ENCODE assay signal across 24 mouse cellular contexts in the genomic region with DNA sequence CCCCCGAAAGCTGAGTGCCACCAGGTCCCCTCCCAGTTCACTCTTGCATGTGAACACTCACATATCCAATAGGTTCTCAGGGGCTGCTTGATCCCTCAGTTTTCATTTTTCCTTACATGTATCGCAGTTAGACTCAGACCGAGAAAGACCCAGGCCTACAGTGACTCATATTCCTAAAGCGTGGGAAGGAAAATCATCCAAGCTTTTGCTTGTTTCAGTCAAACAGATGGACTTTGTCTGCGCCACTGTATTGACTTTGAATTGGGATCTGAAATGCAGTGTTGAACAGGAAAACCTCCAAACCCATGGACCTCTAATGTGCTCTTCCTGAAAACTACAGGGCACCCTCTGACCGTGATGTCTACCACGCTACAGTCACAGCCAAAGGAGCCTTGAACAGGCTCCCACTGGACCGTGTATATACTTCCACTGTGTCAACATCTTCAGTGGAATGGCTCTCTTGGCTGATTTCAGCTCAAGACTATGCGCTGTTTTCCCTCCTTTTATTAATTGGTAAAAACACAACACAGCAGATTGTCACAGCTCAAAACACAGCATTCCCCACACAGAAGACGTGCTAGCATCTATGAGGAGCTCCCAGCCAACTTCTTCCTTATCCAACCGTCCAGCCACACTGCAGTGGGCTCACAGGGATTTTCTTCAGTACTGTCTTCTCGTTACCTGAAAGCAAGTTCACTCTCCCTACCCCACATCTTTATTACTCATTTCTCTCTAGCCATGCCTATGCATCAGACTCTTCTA. TPM values are rescaled to one million over a fixed set of nuclear protein-coding genes. Genes with fewer than 3 reads are reported as not detected.
DNase-seq lines count a peak whose midpoint lies in the region; ATAC-seq and TF ChIP-seq lines count a peak whose summit lies in the region.
"Had no signal": no experiment of that assay in that cellular context is flagged by ENCODE, and none has a peak within 500 bp of the region (broad histone marks: within the 10 kb centered on the region; RNA-seq: fewer than 3 reads in every experiment).

No protein-coding gene starts in this region.

- no peaks in the 10 kb centered on the region for H3K27me3 ChIP-seq in heart, adult 2 months (ENCODE audit: control insufficient read depth, insufficient read depth, low read length)
- H3K27me3 ChIP-seq in lung, embryonic 15.5 days, result no peaks in the 10 kb centered on the region
- H3K27me3 ChIP-seq in midbrain, embryonic 15.5 days (replicated peaks), result no peaks in the 10 kb centered on the region
- H3K27me3 ChIP-seq: forebrain, embryonic 15.5 days; heart, embryonic 13.5 days; limb, embryonic 12.5 days; midbrain, embryonic 13.5 days; neural tube, embryonic 12.5 days had no signal

- TF ChIP-seq CTCF in heart, adult 2 months (IDR thresholded peaks at IDR 0.05), result no peak
- no peak for TF ChIP-seq CTCF in layer of hippocampus, adult 2 months (conservative IDR thresholded peaks at IDR 0.05)

- H3K4me3 ChIP-seq in heart, adult 2 months, result no peak overlapping the region
- no peak overlapping the region for H3K4me3 ChIP-seq in lung, embryonic 15.5 days
- no peak overlapping the region for H3K4me3 ChIP-seq in layer of hippocampus, adult 2 months
- H3K4me3 ChIP-seq in midbrain, embryonic 15.5 days, result no peak overlapping the region
- H3K4me3 ChIP-seq: forebrain, embryonic 15.5 days; heart, embryonic 13.5 days; limb, embryonic 12.5 days; megakaryocyte, embryonic 14.5 days; midbrain, embryonic 13.5 days; neural tube, embryonic 12.5 days had no signal

- H3K27ac ChIP-seq in heart, adult 2 months, result no peak overlapping the region
- H3K27ac ChIP-seq in lung, embryonic 15.5 days, result 0 out of 2 replicates have a peak overlapping the region, but pooled peaks have one; percentile 16
- peak overlapping the region; percentile 79 for H3K27ac ChIP-seq in layer of hippocampus, adult 2 months
- no peak overlapping the region for H3K27ac ChIP-seq in midbrain, embryonic 15.5 days
- H3K27ac ChIP-seq: forebrain, embryonic 15.5 days; heart, embryonic 13.5 days; limb, embryonic 12.5 days; midbrain, embryonic 13.5 days; neural tube, embryonic 12.5 days had no signal

- no peaks in the 10 kb centered on the region for H3K36me3 ChIP-seq in heart, adult 2 months (ENCODE audit: control insufficient read depth, insufficient read depth, low read length)
- H3K36me3 ChIP-seq in lung, embryonic 15.5 days, result no peaks in the 10 kb centered on the region
- H3K36me3 ChIP-seq in midbrain, embryonic 15.5 days (replicated peaks), result no peaks in the 10 kb centered on the region
- H3K36me3 ChIP-seq: forebrain, embryonic 15.5 days; heart, embryonic 13.5 days; limb, embryonic 12.5 days; midbrain, embryonic 13.5 days; neural tube, embryonic 12.5 days had no signal

- TF ChIP-seq EP300 in heart, adult 2 months (IDR thresholded peaks at IDR 0.05; ENCODE audit: insufficient read depth, low read depth, low read length), result no peak

- ATAC-seq in lung, embryonic 15.5 days (ENCODE audit: borderline replicate concordance, extremely low read depth, low FRiP score, low TSS enrichment), result no peak
- ATAC-seq in midbrain, embryonic 15.5 days (replicated peaks), result no peak
- ATAC-seq: forebrain, embryonic 15.5 days; intestine, postnatal 0 days; liver, postnatal 0 days; midbrain, embryonic 13.5 days had no signal

- no peak overlapping the region for H3K4me2 ChIP-seq in lung, embryonic 15.5 days
- H3K4me2 ChIP-seq in midbrain, embryonic 15.5 days, result no peak overlapping the region
- H3K4me2 ChIP-seq: forebrain, embryonic 15.5 days; heart, embryonic 13.5 days; limb, embryonic 12.5 days; liver, embryonic 11.5 days; midbrain, embryonic 13.5 days; neural tube, embryonic 12.5 days had no signal

- H3K4me1 ChIP-seq in heart, adult 2 months (ENCODE audit: control insufficient read depth, insufficient read depth, low read length), result no peaks in the 10 kb centered on the region
- H3K4me1 ChIP-seq in lung, embryonic 15.5 days, result 0 out of 2 replicates have a peak, but pooled peaks cover 11% of the 10 kb centered on the region
- no peaks in the 10 kb centered on the region for H3K4me1 ChIP-seq in midbrain, embryonic 15.5 days
- H3K4me1 ChIP-seq: forebrain, embryonic 15.5 days; limb, embryonic 12.5 days; megakaryocyte, embryonic 14.5 days; midbrain, embryonic 13.5 days; neural tube, embryonic 12.5 days had no signal

- no peak for TF ChIP-seq POLR2A in heart, adult 2 months (IDR thresholded peaks at IDR 0.05; ENCODE audit: insufficient read depth, low read depth, low read length)

- H3K79me2 ChIP-seq in heart, adult 2 months (replicated peaks; ENCODE audit: control insufficient read depth, insufficient read depth, low read length), result no peaks in the 10 kb centered on the region

- DNase-seq in heart, adult 11 months, result peak; percentile 86
- DNase-seq in heart, adult 2 months, result no peak
- DNase-seq in lung, postnatal 10 days, result no peak
- peak; percentile 15 to 42 for DNase-seq in layer of hippocampus, adult 2 months (ENCODE audit: low spot score in 2 of 2)
- peak; percentile 40 for DNase-seq in layer of hippocampus, adult 9-10 months (ENCODE audit: low spot score)
- no peak for DNase-seq in natural killer cell, adult 2 months (ENCODE audit: low spot score in 2 of 2)
- DNase-seq: adrenal gland, adult 8-10 months; cerebellum, adult 9-10 months; heart, adult 18-20 months; heart, postnatal 14 days; kidney, postnatal 25 days; liver, postnatal 0 days; right cerebral cortex, postnatal 25 days; thymus, postnatal 14 days had no signal

- H3K9me3 ChIP-seq in lung, embryonic 15.5 days, result no peaks in the 10 kb centered on the region
- H3K9me3 ChIP-seq in midbrain, embryonic 15.5 days, result no peaks in the 10 kb centered on the region
- H3K9me3 ChIP-seq: forebrain, embryonic 15.5 days; heart, embryonic 13.5 days; limb, embryonic 12.5 days; megakaryocyte, embryonic 14.5 days; midbrain, embryonic 13.5 days; neural tube, embryonic 12.5 days had no signal

- intact Hi-C loops in heart, adult 2 months (cut with DNase I), result no loop called here

- H3K9ac ChIP-seq in heart, adult 2 months (ENCODE audit: low read depth, low read length), result no peak overlapping the region
- no peak overlapping the region for H3K9ac ChIP-seq in lung, embryonic 15.5 days
- no peak overlapping the region for H3K9ac ChIP-seq in midbrain, embryonic 15.5 days
- H3K9ac ChIP-seq: forebrain, embryonic 15.5 days; heart, embryonic 13.5 days; limb, embryonic 12.5 days; liver, postnatal 0 days; midbrain, embryonic 13.5 days; neural tube, embryonic 12.5 days had no signal

- WGBS in heart, adult 2 months, result 81% methylated on average over 12 of the region's 12 CpGs
- 70% methylated on average over 12 of the region's 12 CpGs for whole genome bisulfite sequencing in lung, embryonic 15.5 days
- 92% methylated on average over 12 of the region's 12 CpGs for WGBS in midbrain, embryonic 15.5 days

RNA-seq across cellular contexts. Expression of gene Arl5a, which starts 36.7 kb away (rescaled TPM):
- 10 to 100 TPM; 32.5 to 33.9 TPM for total RNA-seq in heart, adult 2 months (2021)
- polyA plus RNA-seq in heart, adult 2 months (2012; rRNA removed), result 10.0 and 23.9 TPM in 2 replicates
- polyA plus RNA-seq in lung, embryonic 15.5 days (2015; fragmentation: Nextera tagmentation; extraction: Ambion mirVana), result 40.0 and 40.2 TPM in 2 replicates
- 10 to 100 TPM; 58.2 to 61.6 TPM for total RNA-seq in layer of hippocampus, adult 2 months (2021)
- 37.3 and 40.2 TPM in 2 replicates for polyA plus RNA-seq in midbrain, embryonic 15.5 days (2015; fragmentation: Nextera tagmentation; extraction: Ambion mirVana)

Comparison
In these comparisons a context has a peak if more than half of its experiments do, and no peak if none do; other contexts are left out.
1. DNase-seq: peak in heart, adult 11 months (single experiment), layer of hippocampus, adult 2 months (2 of 2) and layer of hippocampus, adult 9-10 months (single experiment); none in heart, adult 2 months (0 of 2), lung, postnatal 10 days (single experiment) and natural killer cell, adult 2 months (0 of 2).
2. H3K27ac ChIP-seq: peak in lung, embryonic 15.5 days (single experiment) and layer of hippocampus, adult 2 months (single experiment); none in heart, adult 2 months (single experiment) and midbrain, embryonic 15.5 days (single experiment).